Mouse (Mus musculus) forebrain, embryonic 16.5 days (tissue): ENCODE measurements around the gene Tnip3. TPM values are rescaled to one million over a fixed set of nuclear protein-coding genes. Genes with fewer than 3 reads are reported as not detected.

Experiments
- ATAC-seq: fragments of 200-750 bp; cut with Nextera tagmentation; 2 replicates; pipeline ENCODE4 v1.8.0; 2017; ENCODE audit warnings: mild to moderate bottlenecking, moderate library complexity
- H3K27ac ChIP-seq: fragments of 300-500 bp; sonication (generic); 2 replicates; pipeline ENCODE4 v1.5.1; 2014; ENCODE audit warnings: low read length, control low read depth
- H3K27me3 ChIP-seq: fragments of 300-500 bp; sonication (generic); replicated peaks from 2 replicates; pipeline ENCODE4 v1.6.1; 2014; ENCODE audit warnings: low read length; ENCODE audit not compliant: control insufficient read depth, insufficient read depth
- H3K36me3 ChIP-seq: fragments of 300-500 bp; sonication (generic); 2 replicates; pipeline ENCODE4 v1.6.1; 2014; ENCODE audit not compliant: control insufficient read depth, insufficient read depth
- H3K4me1 ChIP-seq: fragments of 300-500 bp; sonication (generic); replicated peaks from 2 replicates; pipeline ENCODE4 v1.6.1; 2014; ENCODE audit warnings: low read length; ENCODE audit not compliant: control insufficient read depth, insufficient read depth
- H3K4me2 ChIP-seq: fragments of 300-500 bp; sonication (generic); 2 replicates; pipeline ENCODE4 v1.6.1; 2014; ENCODE audit warnings: mild to moderate bottlenecking, low read length, control low read depth
- H3K4me3 ChIP-seq: fragments of 300-500 bp; sonication (generic); replicated peaks from 2 replicates; pipeline ENCODE4 v1.5.1; 2014; ENCODE audit warnings: mild to moderate bottlenecking, low read length, control low read depth
- H3K9ac ChIP-seq: fragments of 300-500 bp; sonication (generic); replicated peaks from 2 replicates; pipeline ENCODE4 v1.6.1; 2014; ENCODE audit warnings: low read depth, low read length, control low read depth
- H3K9me3 ChIP-seq: fragments of 300-500 bp; sonication (generic); 2 replicates; pipeline ENCODE4 v1.6.1; 2016; ENCODE audit warnings: low read length; ENCODE audit not compliant: control insufficient read depth
- WGBS: fragments of 180-500 bp; shearing (Covaris S2); extraction: QIAGEN DNeasy Blood & Tissue Kit; methylation state at CpG from one replicate; pipeline ENCODE4 v1.1.7; 2014; 5-methylcytosine and 5-hydroxymethylcytosine counted together
- polyA plus RNA-seq: library from polyadenylated mRNA; unstranded; fragments of >200 nt; fragmentation: Nextera tagmentation; extraction: Ambion mirVana; gene quantifications from 2 replicates; pipeline ENCODE4 v1.2.1, GENCODE M21; 2015

The Tnip3 gene
- polyA plus RNA-seq, 1 experiment from 2014 or later: not detected

GRCm38 (mm10) chr6:65621260-65621659, 96.1 kb downstream of the Tnip3 start:
- Histone ChIP-seq H3K27ac (no peak overlapping the region), H3K9me3 (no peaks in the 10 kb centered on the region), H3K4me1 (no peaks in the 10 kb centered on the region), H3K36me3 (no peaks in the 10 kb centered on the region), H3K27me3 (no peaks in the 10 kb centered on the region), H3K4me3 (no peak overlapping the region), H3K4me2 (no peak overlapping the region), H3K9ac (no peak overlapping the region)
- ATAC-seq: no peak

- Histone ChIP-seq H3K36me3 (no peaks in the 10 kb centered on the region), H3K9ac (no peak overlapping the region), H3K9me3 (no peaks in the 10 kb centered on the region), H3K4me3 (no peak overlapping the region), H3K27me3 (no peaks in the 10 kb centered on the region), H3K4me2 (no peak overlapping the region), H3K27ac (no peak overlapping the region), H3K4me1 (no peaks in the 10 kb centered on the region)
- 55% methylated on average over 3 of the region's 3 CpGs for WGBS
- no peak for ATAC-seq
Measured at GRCm38 (mm10) chr6:65623016-65623715, 98.1 kb downstream of the Tnip3 start.

GRCm38 (mm10) chr6:65630578-65630977, 105.5 kb downstream of the Tnip3 start:
- Histone ChIP-seq H3K27me3 (no peaks in the 10 kb centered on the region), H3K4me2 (no peak overlapping the region), H3K4me3 (no peak overlapping the region), H3K36me3 (no peaks in the 10 kb centered on the region), H3K27ac (no peak overlapping the region), H3K9me3 (no peaks in the 10 kb centered on the region), H3K9ac (no peak overlapping the region), H3K4me1 (no peaks in the 10 kb centered on the region)
- no peak for ATAC-seq
- 97% methylated on average over 2 of the region's 2 CpGs for WGBS

GRCm38 (mm10) chr6:65632184-65632583, 107.1 kb downstream of the Tnip3 start:
- no peaks in the 10 kb centered on the region for H3K27me3 ChIP-seq
- H3K27ac ChIP-seq: no peak overlapping the region
- H3K36me3 ChIP-seq: no peaks in the 10 kb centered on the region
- 89% methylated on average over 5 of the region's 5 CpGs for WGBS
- H3K9me3 ChIP-seq: no peaks in the 10 kb centered on the region
- no peak overlapping the region for H3K4me3 ChIP-seq
- ATAC-seq: no peak
- no peak overlapping the region for H3K9ac ChIP-seq
- no peak overlapping the region for H3K4me2 ChIP-seq
- H3K4me1 ChIP-seq: no peaks in the 10 kb centered on the region

GRCm38 (mm10) chr6:65642431-65642830, 117.3 kb downstream of the Tnip3 start:
- no peak for ATAC-seq
- Histone ChIP-seq H3K4me2 (no peak overlapping the region), H3K9me3 (peaks cover 3% of the 10 kb centered on the region; the same call in 1 of the 2 replicates), H3K9ac (no peak overlapping the region), H3K27me3 (no peaks in the 10 kb centered on the region), H3K4me3 (no peak overlapping the region), H3K36me3 (no peaks in the 10 kb centered on the region), H3K27ac (no peak overlapping the region), H3K4me1 (no peaks in the 10 kb centered on the region)

GRCm38 (mm10) chr6:65644110-65644509, 119.0 kb downstream of the Tnip3 start:
- Histone ChIP-seq H3K36me3 (no peaks in the 10 kb centered on the region), H3K4me3 (no peak overlapping the region), H3K27me3 (no peaks in the 10 kb centered on the region), H3K4me2 (no peak overlapping the region), H3K27ac (no peak overlapping the region), H3K4me1 (no peaks in the 10 kb centered on the region), H3K9ac (no peak overlapping the region), H3K9me3 (peaks cover under 1% of the 10 kb centered on the region; the same call in 1 of the 2 replicates)
- WGBS: 10% methylated on average over 4 of the region's 4 CpGs
- no peak for ATAC-seq

- no peak for ATAC-seq
- H3K36me3 ChIP-seq: no peaks in the 10 kb centered on the region
- no peak overlapping the region for H3K4me3 ChIP-seq
- no peak overlapping the region for H3K9ac ChIP-seq
- 77% methylated on average over 3 of the region's 3 CpGs for WGBS
- no peak overlapping the region for H3K27ac ChIP-seq
- no peaks in the 10 kb centered on the region for H3K9me3 ChIP-seq
- H3K27me3 ChIP-seq: no peaks in the 10 kb centered on the region
- no peaks in the 10 kb centered on the region for H3K4me1 ChIP-seq
- H3K4me2 ChIP-seq: no peak overlapping the region
Measured at GRCm38 (mm10) chr6:65646408-65646807, 121.3 kb downstream of the Tnip3 start.

GRCm38 (mm10) chr6:65647731-65648130, 122.6 kb downstream of the Tnip3 start:
- Histone ChIP-seq H3K27me3 (no peaks in the 10 kb centered on the region), H3K4me1 (no peaks in the 10 kb centered on the region), H3K9ac (no peak overlapping the region), H3K9me3 (no peaks in the 10 kb centered on the region), H3K36me3 (no peaks in the 10 kb centered on the region), H3K4me3 (no peak overlapping the region), H3K27ac (no peak overlapping the region), H3K4me2 (no peak overlapping the region)
- 87% methylated on average over 6 of the region's 6 CpGs for WGBS
- no peak for ATAC-seq

GRCm38 (mm10) chr6:65651376-65651775, 126.3 kb downstream of the Tnip3 start:
- 24% methylated on average over 4 of the region's 4 CpGs for WGBS
- no peak for ATAC-seq
- H3K4me1 ChIP-seq: no peaks in the 10 kb centered on the region
- no peak overlapping the region for H3K4me3 ChIP-seq
- no peaks in the 10 kb centered on the region for H3K36me3 ChIP-seq
- H3K27ac ChIP-seq: no peak overlapping the region
- H3K9ac ChIP-seq: no peak overlapping the region
- no peak overlapping the region for H3K4me2 ChIP-seq
- no peaks in the 10 kb centered on the region for H3K9me3 ChIP-seq
- no peaks in the 10 kb centered on the region for H3K27me3 ChIP-seq

GRCm38 (mm10) chr6:65661272-65661671, 136.2 kb downstream of the Tnip3 start:
- no peak for ATAC-seq
- H3K9ac ChIP-seq: no peak overlapping the region
- 83% methylated on average over 4 of the region's 4 CpGs for WGBS
- no peak overlapping the region for H3K4me2 ChIP-seq
- no peaks in the 10 kb centered on the region for H3K9me3 ChIP-seq
- H3K4me3 ChIP-seq: no peak overlapping the region
- no peak overlapping the region for H3K27ac ChIP-seq
- no peaks in the 10 kb centered on the region for H3K36me3 ChIP-seq
- no peaks in the 10 kb centered on the region for H3K27me3 ChIP-seq
- H3K4me1 ChIP-seq: no peaks in the 10 kb centered on the region
